Mouse (Mus musculus): ENCODE results near the gene Med12l. TPM values are rescaled to one million over a fixed set of nuclear protein-coding genes. Genes with fewer than 3 reads are reported as not detected.
"Not testable (repeated sequence)": the region's sequence is repeated elsewhere in the genome, so short reads cannot be mapped to it uniquely, and the experiment has no call there.

The Med12l gene
- polyA plus RNA-seq, 1 experiment from 2014 or later = 3.6 TPM

DNA sequence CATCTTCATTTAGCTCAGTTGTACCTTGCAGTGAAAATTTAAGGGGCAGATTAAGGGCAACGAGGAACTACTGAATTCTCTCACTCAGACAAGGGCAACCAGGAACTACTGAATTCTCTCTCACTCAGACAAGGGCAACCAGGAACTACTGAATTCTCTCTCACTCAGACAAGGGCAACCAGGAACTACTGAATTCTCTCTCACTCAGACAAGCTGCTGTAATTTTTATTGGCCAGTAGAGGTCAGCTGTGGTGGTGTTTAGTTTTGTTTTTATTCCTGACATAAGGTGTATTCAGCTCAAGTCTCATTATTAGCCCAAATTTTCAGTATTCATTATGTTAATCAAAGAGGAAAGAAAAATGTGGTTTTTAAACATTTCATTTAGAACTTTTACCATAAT lies 63.4 kb downstream of the Med12l start:
- H3K4me3 ChIP-seq (ENCODE audit: low read depth, low read length); H3K4me2 ChIP-seq; H3K4me1 ChIP-seq (replicated peaks; ENCODE audit: control insufficient read depth, insufficient read depth, low read length); H3K9me3 ChIP-seq (ENCODE audit: control insufficient read depth, low read length); ATAC-seq (replicated peaks; ENCODE audit: low FRiP score); DNase-seq (ENCODE audit: low spot score); H3K27me3 ChIP-seq (replicated peaks; ENCODE audit: control insufficient read depth, insufficient read depth, low read length); H3K36me3 ChIP-seq (ENCODE audit: control insufficient read depth, insufficient read depth, low read length); H3K9ac ChIP-seq (ENCODE audit: low read depth, low read length); H3K27ac ChIP-seq (ENCODE audit: low read depth, low read length): not testable (repeated sequence)
- 53% methylated on average over 1 of the region's 1 CpGs for WGBS

DNA sequence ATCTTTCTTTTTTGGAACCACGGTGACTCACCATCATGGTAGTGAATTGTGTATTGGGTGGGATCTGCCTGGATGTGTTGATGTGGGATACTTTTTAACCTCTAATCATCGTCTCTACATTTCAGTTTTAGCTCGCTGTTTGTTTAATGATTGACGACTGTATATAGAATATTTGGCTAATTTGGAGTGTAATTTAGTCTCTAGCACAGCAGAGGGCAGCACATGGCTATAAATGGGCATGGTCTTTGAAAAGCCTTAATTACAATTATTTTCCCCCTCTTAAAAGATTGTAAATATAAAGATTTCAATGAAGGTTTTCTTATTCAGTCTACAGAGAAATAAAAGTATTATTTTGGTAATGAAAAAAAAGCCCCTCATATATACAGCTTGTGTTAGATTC lies 71.7 kb downstream of the Med12l start:
- 48% methylated on average over 4 of the region's 4 CpGs for WGBS
- Histone ChIP-seq H3K4me2 (no peak overlapping the region), H3K9ac (ENCODE audit: low read depth, low read length) (no peak overlapping the region), H3K27ac (ENCODE audit: low read depth, low read length) (no peak overlapping the region), H3K27me3 (replicated peaks; ENCODE audit: control insufficient read depth, insufficient read depth, low read length) (no peaks in the 10 kb centered on the region), H3K4me1 (replicated peaks; ENCODE audit: control insufficient read depth, insufficient read depth, low read length) (peaks cover 7% of the 10 kb centered on the region; the same call in 1 of the 2 replicates), H3K9me3 (ENCODE audit: control insufficient read depth, low read length) (no peaks in the 10 kb centered on the region), H3K4me3 (ENCODE audit: low read depth, low read length) (no peak overlapping the region), H3K36me3 (ENCODE audit: control insufficient read depth, insufficient read depth, low read length) (no peaks in the 10 kb centered on the region)
- ATAC-seq (replicated peaks; ENCODE audit: low FRiP score) = no peak
- DNase-seq (ENCODE audit: low spot score) = no peak

DNA sequence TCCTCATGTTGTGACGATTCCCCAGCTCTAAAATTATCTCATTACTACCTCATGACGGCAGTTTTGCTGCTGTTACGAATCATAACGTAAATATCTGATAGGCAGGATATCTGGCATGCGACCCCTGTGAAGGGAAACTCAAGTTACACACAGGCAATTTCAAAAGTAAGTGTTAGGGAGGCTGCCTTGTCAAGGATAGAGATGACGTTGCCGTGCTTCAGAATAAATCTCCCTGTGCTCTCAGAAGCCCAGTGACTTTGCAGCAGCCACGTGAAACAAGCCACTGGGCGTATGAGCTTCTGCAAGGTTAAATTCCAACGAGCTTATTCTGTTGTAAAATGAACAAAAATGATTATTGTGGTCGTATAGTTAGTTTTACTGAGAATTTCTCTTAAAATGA lies 73.0 kb downstream of the Med12l start:
- H3K9me3 ChIP-seq (ENCODE audit: control insufficient read depth, low read length) = no peaks in the 10 kb centered on the region
- H3K4me2 ChIP-seq = no peak overlapping the region
- DNase-seq (ENCODE audit: low spot score) = no peak
- no peaks in the 10 kb centered on the region for H3K36me3 ChIP-seq (ENCODE audit: control insufficient read depth, insufficient read depth, low read length)
- WGBS = 69% methylated on average over 11 of the region's 11 CpGs
- no peak for ATAC-seq (replicated peaks; ENCODE audit: low FRiP score)
- H3K27me3 ChIP-seq (replicated peaks; ENCODE audit: control insufficient read depth, insufficient read depth, low read length) = no peaks in the 10 kb centered on the region
- H3K4me3 ChIP-seq (ENCODE audit: low read depth, low read length) = no peak overlapping the region
- H3K9ac ChIP-seq (ENCODE audit: low read depth, low read length) = no peak overlapping the region
- H3K4me1 ChIP-seq (replicated peaks; ENCODE audit: control insufficient read depth, insufficient read depth, low read length) = peaks cover 7% of the 10 kb centered on the region; the same call in 1 of the 2 replicates
- H3K27ac ChIP-seq (ENCODE audit: low read depth, low read length) = no peak overlapping the region

DNA sequence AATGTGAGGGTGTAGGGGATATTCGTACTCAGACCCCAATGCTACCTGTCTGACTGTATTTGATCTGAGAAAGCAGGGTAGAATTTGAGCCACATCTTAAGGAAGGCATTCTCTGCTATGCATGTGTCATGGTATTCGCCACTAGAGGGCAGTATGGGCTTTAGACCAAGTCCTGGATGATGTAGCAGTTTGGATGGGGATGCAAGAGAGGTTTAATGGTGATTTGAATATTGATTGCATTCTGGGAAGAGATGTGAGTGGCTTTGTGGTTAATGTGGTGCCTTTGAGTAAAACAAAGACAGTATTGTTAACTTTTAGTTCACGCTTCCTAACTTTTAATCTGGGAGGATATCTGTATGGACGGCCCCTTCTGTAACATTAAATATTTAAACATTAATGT lies 73.7 kb downstream of the Med12l start:
- no peak overlapping the region for H3K4me3 ChIP-seq (ENCODE audit: low read depth, low read length)
- ATAC-seq (replicated peaks; ENCODE audit: low FRiP score) = peak; percentile 63
- DNase-seq (ENCODE audit: low spot score) = no peak
- no peak overlapping the region for H3K9ac ChIP-seq (ENCODE audit: low read depth, low read length)
- H3K9me3 ChIP-seq (ENCODE audit: control insufficient read depth, low read length) = no peaks in the 10 kb centered on the region
- no peak overlapping the region for H3K27ac ChIP-seq (ENCODE audit: low read depth, low read length)
- H3K4me1 ChIP-seq (replicated peaks; ENCODE audit: control insufficient read depth, insufficient read depth, low read length) = peaks cover 7% of the 10 kb centered on the region; the same call in 1 of the 2 replicates
- H3K36me3 ChIP-seq (ENCODE audit: control insufficient read depth, insufficient read depth, low read length) = no peaks in the 10 kb centered on the region
- no peak overlapping the region for H3K4me2 ChIP-seq
- 34% methylated on average over 4 of the region's 4 CpGs for WGBS
- H3K27me3 ChIP-seq (replicated peaks; ENCODE audit: control insufficient read depth, insufficient read depth, low read length) = no peaks in the 10 kb centered on the region

DNA sequence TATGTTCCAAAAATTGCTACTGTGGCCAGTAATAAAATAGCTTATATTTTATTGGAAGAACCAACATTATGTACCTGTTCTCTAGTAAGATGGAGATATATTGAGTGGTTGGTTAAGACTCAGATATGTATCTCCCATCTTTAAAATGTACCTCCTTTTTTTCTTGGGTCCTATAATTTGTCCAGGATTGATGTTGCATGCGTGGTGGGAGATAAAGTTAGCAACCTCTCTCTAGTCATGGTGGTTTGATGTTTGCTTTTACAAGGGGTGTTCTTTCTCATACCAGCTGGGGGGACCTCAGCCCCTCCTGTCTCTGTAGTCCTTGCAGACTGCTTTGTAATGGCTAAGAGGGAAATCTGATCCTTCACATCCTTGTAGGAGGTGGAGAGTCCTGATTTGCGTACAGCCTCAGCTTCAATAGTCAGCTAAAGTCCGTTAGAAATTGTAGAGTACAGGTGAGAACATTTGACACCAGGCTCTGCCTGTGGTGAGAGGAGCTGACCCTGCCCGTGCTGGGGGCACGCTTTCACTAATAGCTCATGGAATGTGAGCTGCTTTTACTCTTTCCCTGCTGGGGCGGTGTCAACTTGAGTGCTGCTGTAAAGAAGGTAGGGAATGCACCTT lies 74.8 kb downstream of the Med12l start:
- Histone ChIP-seq H3K4me2 (no peak overlapping the region), H3K9ac (ENCODE audit: low read depth, low read length) (no peak overlapping the region), H3K9me3 (ENCODE audit: control insufficient read depth, low read length) (no peaks in the 10 kb centered on the region), H3K36me3 (ENCODE audit: control insufficient read depth, insufficient read depth, low read length) (no peaks in the 10 kb centered on the region), H3K4me1 (replicated peaks; ENCODE audit: control insufficient read depth, insufficient read depth, low read length) (peaks cover 7% of the 10 kb centered on the region; the same call in 1 of the 2 replicates), H3K27ac (ENCODE audit: low read depth, low read length) (no peak overlapping the region), H3K27me3 (replicated peaks; ENCODE audit: control insufficient read depth, insufficient read depth, low read length) (no peaks in the 10 kb centered on the region), H3K4me3 (ENCODE audit: low read depth, low read length) (no peak overlapping the region)
- DNase-seq (ENCODE audit: low spot score) (no peak), ATAC-seq (replicated peaks; ENCODE audit: low FRiP score) (no peak)
- WGBS = 32% methylated on average over 6 of the region's 6 CpGs

DNA sequence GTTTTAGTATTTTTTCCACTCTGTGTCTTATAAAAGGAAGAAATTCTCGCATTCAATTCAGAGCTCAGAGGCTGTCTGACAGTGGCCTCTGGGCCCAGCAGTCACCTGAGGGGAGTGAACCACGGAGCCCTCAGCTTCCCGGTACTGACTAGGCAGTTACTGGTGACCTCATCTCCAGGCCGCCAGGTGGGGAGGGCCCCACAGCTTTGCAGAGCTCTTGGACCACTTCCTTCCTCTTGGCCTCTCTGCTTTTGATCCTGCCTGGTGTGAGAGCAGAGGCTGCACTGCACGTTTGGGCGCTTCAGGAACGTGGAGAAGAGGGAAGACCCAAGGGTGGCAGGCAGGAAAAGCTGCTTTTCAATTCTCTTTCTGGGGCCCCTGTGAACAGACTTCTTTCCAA lies 75.3 kb downstream of the Med12l start:
- Histone ChIP-seq H3K27me3 (replicated peaks; ENCODE audit: control insufficient read depth, insufficient read depth, low read length) (no peaks in the 10 kb centered on the region), H3K9me3 (ENCODE audit: control insufficient read depth, low read length) (no peaks in the 10 kb centered on the region), H3K4me1 (replicated peaks; ENCODE audit: control insufficient read depth, insufficient read depth, low read length) (peaks cover 7% of the 10 kb centered on the region; the same call in 1 of the 2 replicates), H3K27ac (ENCODE audit: low read depth, low read length) (no peak overlapping the region), H3K9ac (ENCODE audit: low read depth, low read length) (no peak overlapping the region), H3K36me3 (ENCODE audit: control insufficient read depth, insufficient read depth, low read length) (no peaks in the 10 kb centered on the region), H3K4me2 (no peak overlapping the region), H3K4me3 (ENCODE audit: low read depth, low read length) (no peak overlapping the region)
- DNase-seq (ENCODE audit: low spot score) (no peak), ATAC-seq (replicated peaks; ENCODE audit: low FRiP score) (0 out of 2 replicates have a peak, but pooled peaks have one; percentile 26)
- WGBS = 17% methylated on average over 7 of the region's 7 CpGs

DNA sequence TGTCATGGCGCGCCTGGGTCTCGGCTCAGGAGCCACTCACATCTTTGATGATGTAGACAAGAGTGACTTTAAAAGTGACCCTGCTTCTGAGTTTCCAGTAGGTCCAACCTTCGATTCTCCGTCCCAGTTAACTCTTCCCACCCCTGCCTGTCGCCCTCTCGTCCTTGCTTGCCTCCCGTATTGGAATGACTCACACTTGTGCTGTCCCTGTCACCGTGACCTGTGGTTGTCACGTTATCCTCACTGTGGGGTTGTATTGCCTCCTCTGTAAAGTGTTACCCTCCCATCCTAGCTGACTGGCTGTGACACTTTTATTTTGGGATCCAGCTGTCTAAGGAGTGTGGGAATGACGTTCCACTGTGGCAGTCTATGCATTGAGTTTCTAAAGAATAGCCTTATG lies 87.1 kb downstream of the Med12l start:
- Histone ChIP-seq H3K9me3 (ENCODE audit: control insufficient read depth, low read length) (no peaks in the 10 kb centered on the region), H3K4me1 (replicated peaks; ENCODE audit: control insufficient read depth, insufficient read depth, low read length) (peaks cover 1% of the 10 kb centered on the region; the same call in 1 of the 2 replicates), H3K4me3 (ENCODE audit: low read depth, low read length) (no peak overlapping the region), H3K9ac (ENCODE audit: low read depth, low read length) (no peak overlapping the region), H3K27me3 (replicated peaks; ENCODE audit: control insufficient read depth, insufficient read depth, low read length) (no peaks in the 10 kb centered on the region), H3K4me2 (no peak overlapping the region), H3K27ac (ENCODE audit: low read depth, low read length) (no peak overlapping the region), H3K36me3 (ENCODE audit: control insufficient read depth, insufficient read depth, low read length) (no peaks in the 10 kb centered on the region)
- ATAC-seq (replicated peaks; ENCODE audit: low FRiP score) (no peak), DNase-seq (ENCODE audit: low spot score) (no peak)
- 82% methylated on average over 11 of the region's 11 CpGs for WGBS

DNA sequence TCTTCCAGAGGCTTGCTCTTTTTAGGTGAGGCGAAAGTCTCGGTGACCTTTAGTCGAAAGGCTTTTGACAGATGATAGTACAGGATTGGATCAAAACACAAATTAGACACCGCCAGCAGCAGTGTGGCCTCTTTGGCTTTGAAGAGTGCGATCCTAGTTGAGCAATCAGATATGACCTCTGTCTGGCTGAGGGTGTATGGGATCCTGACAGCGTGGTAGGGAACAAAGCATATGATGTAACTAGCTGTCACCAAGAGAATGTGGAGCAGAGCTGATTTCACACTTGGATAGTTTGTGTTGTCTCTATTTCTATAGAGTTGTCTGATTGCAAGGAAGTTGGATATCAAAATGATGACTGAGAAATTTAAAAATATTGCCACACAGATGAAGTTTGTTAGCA lies 91.8 kb downstream of the Med12l start:
- Histone ChIP-seq H3K4me1 (replicated peaks; ENCODE audit: control insufficient read depth, insufficient read depth, low read length) (peaks cover 3% of the 10 kb centered on the region; the same call in 1 of the 2 replicates), H3K9me3 (ENCODE audit: control insufficient read depth, low read length) (no peaks in the 10 kb centered on the region), H3K36me3 (ENCODE audit: control insufficient read depth, insufficient read depth, low read length) (no peaks in the 10 kb centered on the region), H3K4me2 (no peak overlapping the region), H3K4me3 (ENCODE audit: low read depth, low read length) (no peak overlapping the region), H3K9ac (ENCODE audit: low read depth, low read length) (no peak overlapping the region), H3K27ac (ENCODE audit: low read depth, low read length) (no peak overlapping the region), H3K27me3 (replicated peaks; ENCODE audit: control insufficient read depth, insufficient read depth, low read length) (no peaks in the 10 kb centered on the region)
- 65% methylated on average over 6 of the region's 6 CpGs for WGBS
- ATAC-seq (replicated peaks; ENCODE audit: low FRiP score) (0 out of 2 replicates have a peak, but pooled peaks have one; percentile 34), DNase-seq (ENCODE audit: low spot score) (no peak)

DNA sequence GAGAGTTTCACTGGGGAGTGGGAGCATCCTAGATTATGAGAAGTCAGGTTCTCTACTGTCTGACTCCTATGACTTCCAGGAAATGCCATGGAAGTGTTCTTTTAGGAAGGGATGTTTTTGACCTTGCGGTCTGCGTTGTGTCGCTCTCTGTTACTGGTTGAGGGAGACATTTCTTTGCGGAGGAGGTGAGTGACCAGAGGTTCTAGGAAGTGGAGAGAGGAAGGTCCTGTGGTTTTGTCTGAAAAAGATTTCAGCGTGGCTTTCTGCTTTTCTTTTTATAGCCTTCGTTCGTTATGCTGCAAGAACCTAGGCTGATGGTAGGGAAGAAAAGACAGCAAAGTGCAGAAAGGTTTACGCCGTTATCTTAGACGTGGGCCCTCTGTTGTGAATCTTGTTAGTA lies 92.9 kb downstream of the Med12l start:
- Histone ChIP-seq H3K4me1 (replicated peaks; ENCODE audit: control insufficient read depth, insufficient read depth, low read length) (peaks cover 3% of the 10 kb centered on the region; the same call in 1 of the 2 replicates), H3K9ac (ENCODE audit: low read depth, low read length) (no peak overlapping the region), H3K4me3 (ENCODE audit: low read depth, low read length) (no peak overlapping the region), H3K9me3 (ENCODE audit: control insufficient read depth, low read length) (no peaks in the 10 kb centered on the region), H3K4me2 (no peak overlapping the region), H3K27me3 (replicated peaks; ENCODE audit: control insufficient read depth, insufficient read depth, low read length) (no peaks in the 10 kb centered on the region), H3K36me3 (ENCODE audit: control insufficient read depth, insufficient read depth, low read length) (no peaks in the 10 kb centered on the region), H3K27ac (ENCODE audit: low read depth, low read length) (no peak overlapping the region)
- 54% methylated on average over 10 of the region's 10 CpGs for WGBS
- ATAC-seq (replicated peaks; ENCODE audit: low FRiP score) (no peak), DNase-seq (ENCODE audit: low spot score) (no peak)

All from liver, embryonic 11.5 days (tissue).